Mouse (Mus musculus): Measurements from ENCODE around the gene Prrg2. TPM values are rescaled to one million over a fixed set of nuclear protein-coding genes. Genes with fewer than 3 reads are reported as not detected.

Prrg2 gene
- polyA plus RNA-seq, 1 experiment from 2014 or later: 7.1 TPM

DNA sequence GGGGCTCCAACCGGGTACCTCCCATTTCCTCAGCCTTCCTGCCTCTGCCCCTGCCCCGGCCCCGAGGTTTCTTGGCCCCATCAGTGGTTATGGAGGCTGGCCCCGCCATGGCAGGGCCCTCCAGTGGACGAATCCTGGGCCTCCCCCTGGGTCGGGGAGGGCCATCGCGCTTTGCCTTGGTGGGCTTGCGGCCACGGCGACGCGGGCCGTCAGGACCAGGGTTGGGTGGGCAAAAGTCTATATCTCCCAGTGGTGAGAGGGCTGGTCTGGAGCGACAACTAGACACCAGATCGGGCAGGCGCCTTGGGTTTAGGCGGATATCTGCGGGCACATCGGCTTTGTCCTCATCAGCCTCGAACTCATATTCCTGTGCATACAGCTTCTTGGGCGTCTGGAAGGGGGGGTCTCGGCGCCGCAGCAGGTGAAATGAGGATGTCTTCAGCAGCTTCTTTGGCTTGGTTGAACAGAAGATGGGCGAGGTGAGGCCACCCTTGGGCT lies 15.6 kb downstream of the Prrg2 start:
- 91% methylated on average over 26 of the region's 26 CpGs for WGBS (ENCODE audit: insufficient replicate concordance)
- Histone ChIP-seq H3K36me3 (peaks cover 83% of the 10 kb centered on the region), H3K9ac (no peak overlapping the region), H3K4me2 (no peak overlapping the region), H3K9me3 (replicated peaks) (no peaks in the 10 kb centered on the region), H3K27me3 (no peaks in the 10 kb centered on the region), H3K27ac (no peak overlapping the region), H3K4me3 (replicated peaks) (no peak overlapping the region), H3K4me1 (replicated peaks) (peaks cover 14% of the 10 kb centered on the region)
- ATAC-seq (ENCODE audit: low read depth): no peak
- no peak for DNase-seq

DNA sequence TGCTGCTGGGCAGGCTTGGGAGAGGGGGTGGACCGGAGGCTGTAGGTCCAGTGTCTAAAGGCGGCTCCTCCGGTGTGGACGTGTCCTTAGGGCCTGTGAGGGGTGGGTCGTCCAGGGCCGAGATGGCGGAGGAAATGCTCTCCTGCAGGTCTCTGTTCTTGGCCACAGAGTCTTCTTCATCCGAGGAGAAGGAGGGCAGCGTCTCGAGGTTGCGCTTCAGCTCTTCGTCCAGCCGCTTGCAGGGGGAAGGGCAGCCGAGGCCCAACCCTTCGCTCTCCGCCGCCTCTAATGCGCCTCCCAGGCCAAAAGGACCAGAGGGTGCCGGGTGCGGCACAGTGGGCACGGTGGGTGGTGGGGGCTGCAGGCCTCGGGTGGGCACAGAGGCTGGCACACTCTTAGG lies 16.7 kb downstream of the Prrg2 start:
- Histone ChIP-seq H3K4me1 (replicated peaks) (peaks cover 3% of the 10 kb centered on the region), H3K4me3 (replicated peaks) (no peak overlapping the region), H3K9me3 (replicated peaks) (no peaks in the 10 kb centered on the region), H3K9ac (no peak overlapping the region), H3K4me2 (no peak overlapping the region), H3K36me3 (peaks cover 93% of the 10 kb centered on the region), H3K27ac (no peak overlapping the region), H3K27me3 (no peaks in the 10 kb centered on the region)
- ATAC-seq (ENCODE audit: low read depth) (no peak), DNase-seq (no peak)
- WGBS (ENCODE audit: insufficient replicate concordance): 93% methylated on average over 22 of the region's 22 CpGs

- no peaks in the 10 kb centered on the region for H3K9me3 ChIP-seq (replicated peaks)
- no peaks in the 10 kb centered on the region for H3K27me3 ChIP-seq
- H3K36me3 ChIP-seq: peaks cover 96% of the 10 kb centered on the region
- no peak overlapping the region for H3K9ac ChIP-seq
- DNase-seq: no peak
- H3K4me1 ChIP-seq (replicated peaks): no peaks in the 10 kb centered on the region
- WGBS (ENCODE audit: insufficient replicate concordance): 92% methylated on average over 14 of the region's 14 CpGs
- no peak overlapping the region for H3K4me2 ChIP-seq
- no peak overlapping the region for H3K27ac ChIP-seq
- no peak for ATAC-seq (ENCODE audit: low read depth)
- no peak overlapping the region for H3K4me3 ChIP-seq (replicated peaks)
Observed at GRCm38 (mm10) chr7:45043307-45043706, 19.2 kb downstream of the Prrg2 start.

DNA sequence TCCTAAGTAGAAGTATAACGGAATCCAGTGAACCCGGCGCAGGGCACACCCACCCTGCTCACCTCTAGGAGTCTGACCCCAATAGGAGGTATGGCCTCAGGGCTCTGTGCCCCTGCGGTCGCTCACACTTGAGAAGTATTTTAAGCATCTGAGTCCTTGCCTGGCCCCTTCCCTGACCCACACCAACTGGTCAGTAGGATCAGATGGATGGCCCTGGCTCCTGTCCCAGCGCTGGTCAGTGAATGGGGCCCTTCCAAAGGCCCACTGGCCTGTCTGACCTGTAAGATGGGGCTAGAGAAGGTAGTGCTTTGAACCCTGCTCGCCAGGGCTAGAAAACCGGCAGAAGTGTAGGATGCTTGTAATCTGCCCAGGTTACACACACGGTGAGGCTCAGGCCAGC lies 21.6 kb downstream of the Prrg2 start:
- Histone ChIP-seq H3K9me3 (replicated peaks) (no peaks in the 10 kb centered on the region), H3K4me1 (replicated peaks) (peaks cover 4% of the 10 kb centered on the region; the same call in 1 of the 2 replicates), H3K4me3 (replicated peaks) (no peak overlapping the region), H3K4me2 (no peak overlapping the region), H3K27ac (no peak overlapping the region), H3K36me3 (peaks cover 93% of the 10 kb centered on the region), H3K27me3 (no peaks in the 10 kb centered on the region), H3K9ac (no peak overlapping the region)
- 83% methylated on average over 9 of the region's 9 CpGs for WGBS (ENCODE audit: insufficient replicate concordance)
- no peak for ATAC-seq (ENCODE audit: low read depth)
- no peak for DNase-seq

- H3K4me2 ChIP-seq: no peak overlapping the region
- H3K36me3 ChIP-seq: peaks cover 94% of the 10 kb centered on the region
- H3K4me3 ChIP-seq (replicated peaks): no peak overlapping the region
- DNase-seq: no peak
- no peaks in the 10 kb centered on the region for H3K9me3 ChIP-seq (replicated peaks)
- H3K9ac ChIP-seq: no peak overlapping the region
- H3K27ac ChIP-seq: no peak overlapping the region
- ATAC-seq (ENCODE audit: low read depth): no peak
- no peaks in the 10 kb centered on the region for H3K27me3 ChIP-seq
- 83% methylated on average over 9 of the region's 9 CpGs for WGBS (ENCODE audit: insufficient replicate concordance)
- peaks cover 4% of the 10 kb centered on the region; the same call in 1 of the 2 replicates for H3K4me1 ChIP-seq (replicated peaks)
Observed at GRCm38 (mm10) chr7:45038411-45038810, 24.1 kb downstream of the Prrg2 start.

DNA sequence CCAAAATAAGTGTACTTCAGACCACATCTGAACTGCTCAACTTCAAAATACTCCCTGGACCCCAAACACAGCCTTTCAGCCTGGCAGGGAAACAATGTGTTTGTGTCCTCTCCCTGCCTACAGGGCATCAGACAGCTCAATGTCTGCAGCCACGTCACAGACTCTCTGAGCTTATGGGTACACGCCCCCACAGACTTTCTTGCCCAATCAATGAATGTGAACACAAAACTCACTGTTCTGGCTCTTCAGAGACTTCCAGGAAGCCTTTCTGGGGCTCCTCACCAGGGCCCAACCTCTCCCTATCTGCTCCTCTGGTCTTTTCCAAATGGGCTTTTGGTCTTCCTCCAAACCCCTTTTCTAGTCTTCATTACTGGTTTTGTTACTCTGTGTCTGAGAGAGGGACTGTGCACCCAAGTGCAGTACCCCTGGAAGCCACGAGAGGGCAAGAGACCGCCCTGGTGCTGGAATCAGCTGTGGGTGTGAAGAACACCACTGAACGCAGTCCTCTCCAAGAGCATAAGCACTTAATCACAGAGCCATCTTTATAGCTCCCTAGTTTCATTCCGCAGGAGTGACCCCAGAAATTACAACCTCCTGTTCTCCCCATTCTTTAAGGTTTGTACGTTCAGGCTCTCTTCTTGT lies 24.6 kb downstream of the Prrg2 start:
- Histone ChIP-seq H3K4me1 (replicated peaks) (peaks cover 4% of the 10 kb centered on the region; the same call in 1 of the 2 replicates), H3K36me3 (peaks cover 94% of the 10 kb centered on the region), H3K4me3 (replicated peaks) (no peak overlapping the region), H3K4me2 (no peak overlapping the region), H3K9ac (no peak overlapping the region), H3K27me3 (no peaks in the 10 kb centered on the region), H3K27ac (no peak overlapping the region), H3K9me3 (replicated peaks) (no peaks in the 10 kb centered on the region)
- ATAC-seq (ENCODE audit: low read depth) (0 out of 2 replicates have a peak, but pooled peaks have one; percentile 48), DNase-seq (peak; percentile 53)
- 47% methylated on average over 7 of the region's 7 CpGs for WGBS (ENCODE audit: insufficient replicate concordance)

DNA sequence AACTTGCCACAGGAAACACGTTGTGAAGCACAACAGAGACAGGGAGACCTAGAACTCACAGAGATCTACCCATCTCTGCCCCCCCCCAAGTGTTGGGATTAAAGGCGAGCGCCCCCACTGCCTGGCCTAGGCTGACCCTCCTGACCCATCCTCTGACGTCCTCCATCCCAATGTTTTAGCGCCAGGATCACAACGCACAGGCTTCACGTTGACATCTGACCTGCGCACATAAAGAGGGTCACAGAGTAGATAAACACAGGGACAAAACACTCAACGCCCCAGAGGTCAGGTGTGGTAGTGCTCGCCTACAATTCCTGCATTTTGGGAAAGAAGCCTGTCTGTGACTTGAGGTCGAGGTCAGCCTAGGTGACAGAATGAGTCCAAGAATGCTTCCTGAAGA lies 25.8 kb downstream of the Prrg2 start:
- no peak overlapping the region for H3K9ac ChIP-seq
- no peak overlapping the region for H3K27ac ChIP-seq
- 79% methylated on average over 11 of the region's 11 CpGs for WGBS (ENCODE audit: insufficient replicate concordance)
- no peak overlapping the region for H3K4me3 ChIP-seq (replicated peaks)
- H3K9me3 ChIP-seq (replicated peaks): no peaks in the 10 kb centered on the region
- no peak overlapping the region for H3K4me2 ChIP-seq
- DNase-seq: no peak
- H3K27me3 ChIP-seq: no peaks in the 10 kb centered on the region
- H3K4me1 ChIP-seq (replicated peaks): peaks cover 4% of the 10 kb centered on the region; the same call in 1 of the 2 replicates
- no peak for ATAC-seq (ENCODE audit: low read depth)
- H3K36me3 ChIP-seq: peaks cover 94% of the 10 kb centered on the region

DNA sequence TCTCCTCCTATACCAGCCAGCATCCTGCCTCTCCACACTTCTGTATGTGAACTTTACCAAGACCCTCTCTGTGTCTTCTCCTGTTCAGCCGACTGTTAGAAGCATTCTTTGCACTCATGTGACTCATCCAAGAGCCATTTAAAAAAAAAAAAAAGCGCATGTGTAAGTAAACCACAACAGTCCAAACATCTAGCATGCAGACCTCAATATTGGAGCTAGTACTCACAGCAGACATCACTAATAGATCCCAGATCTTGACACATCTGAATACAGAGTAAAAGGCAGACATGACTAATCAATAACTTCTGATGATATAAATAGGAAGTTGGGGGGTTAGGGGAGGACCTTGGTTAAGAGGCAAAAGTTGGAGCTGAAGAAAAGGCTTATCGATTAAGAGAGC lies 26.8 kb downstream of the Prrg2 start:
- H3K4me1 ChIP-seq (replicated peaks): peaks cover 4% of the 10 kb centered on the region; the same call in 1 of the 2 replicates
- H3K27ac ChIP-seq: no peak overlapping the region
- DNase-seq: no peak
- H3K4me3 ChIP-seq (replicated peaks): no peak overlapping the region
- H3K9ac ChIP-seq: no peak overlapping the region
- peaks cover 95% of the 10 kb centered on the region for H3K36me3 ChIP-seq
- H3K9me3 ChIP-seq (replicated peaks): no peaks in the 10 kb centered on the region
- H3K27me3 ChIP-seq: no peaks in the 10 kb centered on the region
- ATAC-seq (ENCODE audit: low read depth): no peak
- no peak overlapping the region for H3K4me2 ChIP-seq
- WGBS (ENCODE audit: insufficient replicate concordance): 77% methylated on average over 3 of the region's 3 CpGs

DNA sequence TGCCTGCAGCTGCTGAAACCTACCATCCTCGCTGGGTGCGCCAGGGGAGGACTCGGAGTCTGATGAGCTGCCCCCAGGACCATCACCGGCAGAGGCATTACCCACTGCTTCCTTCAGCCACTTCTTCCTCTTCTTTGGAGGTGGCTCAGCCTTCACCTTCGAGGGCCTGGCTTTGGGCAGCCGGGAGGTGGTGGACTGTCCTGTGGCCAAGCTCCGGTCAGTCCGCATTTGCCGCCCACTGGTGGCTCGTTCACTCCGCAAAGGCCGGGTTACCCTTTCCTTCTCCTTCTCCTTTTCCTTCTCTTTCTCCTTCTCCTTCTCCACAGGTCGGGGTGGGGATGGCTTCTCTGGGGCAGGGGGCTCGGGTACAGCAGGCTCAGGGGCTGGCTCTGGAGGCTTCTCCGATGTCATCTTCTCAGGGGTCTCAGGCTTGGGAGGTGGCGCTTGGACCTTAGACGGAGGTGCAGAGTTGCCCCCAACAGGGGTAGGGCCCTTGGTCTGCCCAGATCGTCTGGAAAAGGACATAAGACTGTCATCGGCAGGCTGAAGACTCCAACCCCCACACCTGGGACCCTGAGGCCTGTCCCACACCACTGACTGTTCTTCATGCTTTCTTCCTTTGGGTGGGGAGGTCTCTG lies 28.6 kb downstream of the Prrg2 start:
- Histone ChIP-seq H3K27ac (no peak overlapping the region), H3K4me3 (replicated peaks) (no peak overlapping the region), H3K9ac (no peak overlapping the region), H3K36me3 (peaks cover 95% of the 10 kb centered on the region), H3K27me3 (no peaks in the 10 kb centered on the region), H3K4me1 (replicated peaks) (peaks cover 4% of the 10 kb centered on the region; the same call in 1 of the 2 replicates), H3K9me3 (replicated peaks) (no peaks in the 10 kb centered on the region), H3K4me2 (no peak overlapping the region)
- DNase-seq (no peak), ATAC-seq (ENCODE audit: low read depth) (no peak)
- WGBS (ENCODE audit: insufficient replicate concordance): 87% methylated on average over 19 of the region's 19 CpGs

- WGBS (ENCODE audit: insufficient replicate concordance): 86% methylated on average over 8 of the region's 8 CpGs
- peaks cover 12% of the 10 kb centered on the region for H3K4me1 ChIP-seq (replicated peaks)
- peaks cover 86% of the 10 kb centered on the region for H3K36me3 ChIP-seq
- DNase-seq: no peak
- no peak overlapping the region for H3K4me2 ChIP-seq
- H3K27ac ChIP-seq: no peak overlapping the region
- H3K27me3 ChIP-seq: no peaks in the 10 kb centered on the region
- H3K9ac ChIP-seq: no peak overlapping the region
- H3K9me3 ChIP-seq (replicated peaks): no peaks in the 10 kb centered on the region
- no peak for ATAC-seq (ENCODE audit: low read depth)
- no peak overlapping the region for H3K4me3 ChIP-seq (replicated peaks)
Observed at GRCm38 (mm10) chr7:45030857-45031256, 31.6 kb downstream of the Prrg2 start.

- no peak overlapping the region for H3K9ac ChIP-seq
- no peak for ATAC-seq (ENCODE audit: low read depth)
Observed at GRCm38 (mm10) chr7:45029995-45030394, 32.5 kb downstream of the Prrg2 start.

GRCm38 (mm10) chr7:45028351-45028750 lies 34.1 kb downstream of the Prrg2 start:
- H3K9me3 ChIP-seq (replicated peaks): no peaks in the 10 kb centered on the region
- H3K4me1 ChIP-seq (replicated peaks): peaks cover 18% of the 10 kb centered on the region
- no peak overlapping the region for H3K4me2 ChIP-seq
- DNase-seq: no peak
- H3K9ac ChIP-seq: no peak overlapping the region
- H3K36me3 ChIP-seq: peaks cover 61% of the 10 kb centered on the region
- 84% methylated on average over 11 of the region's 11 CpGs for WGBS (ENCODE audit: insufficient replicate concordance)
- H3K27me3 ChIP-seq: no peaks in the 10 kb centered on the region
- no peak overlapping the region for H3K4me3 ChIP-seq (replicated peaks)
- no peak for ATAC-seq (ENCODE audit: low read depth)
- no peak overlapping the region for H3K27ac ChIP-seq

More at GRCm38 (mm10) chr7:45029995-45030394, 32.5 kb downstream of the Prrg2 start:
- H3K36me3 ChIP-seq: peaks cover 78% of the 10 kb centered on the region
- 81% methylated on average over 6 of the region's 6 CpGs for WGBS (ENCODE audit: insufficient replicate concordance)
- no peak for DNase-seq
- H3K4me2 ChIP-seq: no peak overlapping the region
- no peak overlapping the region for H3K4me3 ChIP-seq (replicated peaks)
- no peaks in the 10 kb centered on the region for H3K9me3 ChIP-seq (replicated peaks)
- H3K27me3 ChIP-seq: no peaks in the 10 kb centered on the region
- H3K27ac ChIP-seq: no peak overlapping the region
- H3K4me1 ChIP-seq (replicated peaks): peaks cover 14% of the 10 kb centered on the region
